Mouse (Mus musculus) thymus, postnatal 25 days (tissue): ENCODE measurements at regions not wholly inside any gene's neighbourhood (a gene's known extent, or its start where the extent isn't known, plus 50 kb on each side); places are given as distances from the start of the nearest gene placed in this dataset.
A peak's percentile ranks its signal among the peaks of the same experiment; 100 is the strongest.
"Not testable (repeated sequence)": the region's sequence is repeated elsewhere in the genome, so short reads cannot be mapped to it uniquely, and the experiment has no call there.

Source experiments
- DNase-seq: peaks from one replicate; pipeline ENCODE4 v3.0.0; 2022

GRCm38 (mm10) chr11:24297763-24298162, 219.9 kb downstream of the Bcl11a start:
- no peak for DNase-seq

DNA sequence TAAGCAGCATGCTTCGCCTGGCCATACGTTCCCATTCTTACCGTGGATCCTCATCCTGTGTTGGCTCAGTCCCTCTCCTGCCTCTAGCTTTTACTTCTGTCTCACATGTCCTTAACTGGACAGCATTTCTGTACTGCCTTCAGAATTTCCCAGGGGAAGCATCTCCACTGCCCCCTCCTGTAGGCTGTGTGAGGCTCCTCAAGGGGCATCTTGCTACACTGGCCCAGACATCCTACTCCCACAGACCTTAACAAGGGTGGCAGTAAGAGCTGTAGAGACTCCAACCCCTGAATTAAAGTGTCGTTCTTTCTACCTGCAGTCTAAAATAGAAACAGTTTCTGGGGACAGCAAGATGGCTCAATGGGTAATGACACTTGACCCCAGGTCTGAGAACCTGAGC, 222.5 kb downstream of the Bcl11a start:
- no peak for DNase-seq

DNA sequence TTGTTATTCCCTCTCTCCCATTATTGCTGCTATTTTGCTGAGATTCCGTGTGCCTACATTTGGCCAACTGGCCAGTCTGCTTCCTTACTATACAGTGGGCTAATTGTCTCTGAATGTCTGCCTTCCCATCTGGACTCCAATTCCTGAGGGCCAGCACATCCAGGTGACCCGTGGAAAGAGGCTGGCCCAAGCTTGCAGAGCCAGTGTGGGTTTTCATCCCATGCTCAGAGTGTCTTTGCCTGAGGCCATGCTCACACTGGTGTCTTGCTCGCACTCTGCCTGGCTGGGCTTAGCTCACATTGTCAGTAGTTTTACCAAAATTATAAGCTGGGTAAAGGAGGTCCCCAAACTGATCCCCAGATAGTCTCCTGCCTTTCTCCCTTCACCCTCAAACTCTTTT, 223.3 kb downstream of the Bcl11a start:
- no peak for DNase-seq

- no peak for DNase-seq
Measured at GRCm38 (mm10) chr11:24305145-24305553, 227.3 kb downstream of the Bcl11a start.

- DNase-seq, result no peak
Measured at GRCm38 (mm10) chr11:24305691-24306090, 227.8 kb downstream of the Bcl11a start.

GRCm38 (mm10) chr11:24306101-24306500, 228.2 kb downstream of the Bcl11a start:
- DNase-seq, result no peak

- no peak for DNase-seq
Measured at GRCm38 (mm10) chr11:24307601-24308252, 229.9 kb downstream of the Bcl11a start.

DNA sequence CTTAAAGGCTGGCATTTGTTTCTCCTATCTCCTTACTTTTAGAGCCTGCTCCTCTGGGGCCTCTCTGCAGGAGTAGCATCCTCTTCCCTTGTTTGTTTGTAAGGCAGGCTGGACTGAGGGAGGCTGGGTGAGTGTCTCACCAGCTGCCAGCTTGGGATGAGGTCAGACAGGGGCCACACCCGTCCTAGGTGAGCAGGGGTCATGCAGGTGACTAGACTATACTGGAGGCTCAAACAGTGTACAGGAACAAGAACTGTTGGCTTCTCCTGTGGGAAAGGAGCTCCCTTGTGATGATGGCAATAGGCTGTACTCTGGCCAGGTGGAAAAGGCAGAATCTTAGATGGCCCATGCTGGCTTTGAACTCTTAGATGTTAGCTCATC, 230.4 kb downstream of the Bcl11a start:
- DNase-seq, result no peak

GRCm38 (mm10) chr11:24314046-24314445, 236.2 kb downstream of the Bcl11a start:
- no peak for DNase-seq

DNA sequence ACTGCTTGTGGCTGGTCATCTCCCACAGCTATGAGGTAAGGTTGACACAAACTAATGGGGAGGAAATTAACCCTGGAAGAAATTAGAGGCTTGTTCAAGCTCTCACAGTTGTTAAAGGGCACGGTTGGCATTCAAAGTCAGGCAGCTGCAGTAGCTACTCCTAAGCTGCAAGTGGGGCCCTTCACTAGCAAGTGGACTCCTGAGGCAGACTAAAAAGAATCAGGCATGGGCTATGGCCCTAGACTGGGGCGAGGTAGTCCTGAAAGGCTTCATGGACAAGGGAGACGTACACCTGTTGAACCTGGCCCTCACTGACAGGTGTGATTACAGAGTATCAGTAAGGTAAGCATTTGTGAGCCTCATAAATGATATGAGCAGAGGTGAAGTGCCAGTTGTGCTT, 237.7 kb downstream of the Bcl11a start:
- DNase-seq, result no peak

- DNase-seq, result no peak
Measured at GRCm38 (mm10) chr11:24316198-24316597, 238.3 kb downstream of the Bcl11a start.

DNA sequence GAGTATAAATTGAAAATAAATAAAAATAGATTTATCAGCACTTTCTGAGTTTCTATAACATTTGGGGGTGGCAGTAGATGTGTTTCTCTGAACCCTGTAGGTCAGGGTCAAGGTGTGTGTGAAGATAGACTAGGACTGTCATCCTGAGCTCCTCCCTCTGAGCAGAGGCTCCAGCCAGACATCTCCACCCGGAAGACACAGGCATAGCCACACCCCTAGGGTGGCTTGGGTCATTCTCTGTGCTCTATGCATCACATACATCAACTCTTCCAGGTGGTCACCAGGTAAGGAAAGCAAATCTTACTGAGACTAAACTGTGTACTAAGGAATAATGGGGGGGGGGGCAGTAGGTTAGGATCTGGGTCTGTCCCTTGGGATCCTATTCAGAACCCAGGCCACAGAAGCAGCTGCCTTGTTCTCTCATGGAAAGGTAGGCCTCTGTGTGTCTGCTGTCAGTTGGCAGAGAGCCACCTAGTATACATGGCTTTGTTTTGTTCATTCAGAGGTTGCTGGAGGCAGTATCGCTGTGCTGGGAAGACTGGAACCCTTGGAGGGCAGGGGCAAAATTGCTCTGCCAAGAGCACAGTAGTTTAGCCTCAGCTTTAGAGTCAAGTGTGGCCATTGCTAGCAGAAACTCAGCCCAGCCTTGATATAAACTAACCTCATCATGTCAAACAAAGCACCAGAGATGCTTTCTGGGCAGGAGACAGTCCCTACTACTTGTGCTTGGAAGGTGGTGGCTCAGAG, 240.3 kb downstream of the Bcl11a start:
- no peak for DNase-seq

GRCm38 (mm10) chr11:24319222-24319621, 241.4 kb downstream of the Bcl11a start:
- no peak for DNase-seq

DNA sequence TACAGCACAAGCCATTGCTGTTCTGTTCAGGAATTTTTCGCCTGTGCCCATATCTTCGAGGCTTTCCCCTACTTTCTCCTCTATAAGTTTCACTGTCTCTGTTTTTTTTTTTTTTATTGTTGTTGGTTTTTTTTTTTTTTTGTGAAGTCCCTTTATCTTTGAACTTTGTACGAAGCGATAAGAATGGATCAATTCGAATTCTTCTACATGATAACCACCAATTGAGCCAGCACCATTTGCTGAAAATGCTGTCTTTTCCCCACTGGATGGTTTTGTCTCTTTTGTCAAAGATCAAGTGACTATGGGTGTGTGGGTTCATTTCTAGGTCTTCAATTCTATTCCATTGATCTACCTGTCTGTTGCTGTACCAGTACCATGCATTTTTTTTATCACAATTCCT, 244.6 kb downstream of the Bcl11a start:
- DNase-seq, result not testable (repeated sequence)

- no peak for DNase-seq
Measured at GRCm38 (mm10) chr11:24328481-24328880, 250.6 kb downstream of the Bcl11a start.

DNA sequence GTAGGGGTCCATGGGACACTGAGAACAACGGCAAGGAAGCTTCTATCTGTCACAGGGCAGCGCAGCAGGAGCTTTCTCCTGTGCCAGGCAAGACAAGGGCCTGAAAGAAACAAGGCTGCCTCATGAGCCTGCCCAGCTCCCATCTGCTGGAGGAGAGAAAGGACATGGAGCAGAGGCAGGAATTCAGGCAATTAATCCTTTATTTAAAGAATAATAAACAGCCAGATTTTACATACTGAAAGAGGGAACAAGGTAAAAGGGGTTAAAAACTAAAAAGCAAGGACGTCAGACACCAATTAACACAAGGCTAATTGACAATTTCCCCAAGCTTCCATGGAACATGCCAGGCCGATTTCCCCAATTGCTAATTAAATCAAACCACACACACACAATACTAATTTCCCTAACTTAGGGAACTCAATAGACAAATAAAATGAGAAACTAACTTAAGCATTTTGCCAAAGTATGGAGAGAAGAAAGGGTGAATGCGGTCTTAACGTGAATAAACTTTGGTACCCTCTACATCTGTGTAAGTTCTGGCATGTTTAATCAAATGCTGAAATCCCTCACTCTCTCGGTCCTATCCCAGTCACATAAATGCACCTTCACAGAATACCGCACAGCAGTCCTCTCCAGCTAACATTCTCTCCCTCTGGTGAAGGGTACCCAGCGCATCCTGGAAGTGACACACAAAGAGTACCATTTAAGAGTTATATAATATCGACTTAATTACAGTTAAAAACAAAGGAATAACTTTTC, 252.7 kb downstream of the Bcl11a start:
- no peak for DNase-seq

GRCm38 (mm10) chr11:24332241-24332640, 254.4 kb downstream of the Bcl11a start:
- peak; percentile 2 for DNase-seq

DNA sequence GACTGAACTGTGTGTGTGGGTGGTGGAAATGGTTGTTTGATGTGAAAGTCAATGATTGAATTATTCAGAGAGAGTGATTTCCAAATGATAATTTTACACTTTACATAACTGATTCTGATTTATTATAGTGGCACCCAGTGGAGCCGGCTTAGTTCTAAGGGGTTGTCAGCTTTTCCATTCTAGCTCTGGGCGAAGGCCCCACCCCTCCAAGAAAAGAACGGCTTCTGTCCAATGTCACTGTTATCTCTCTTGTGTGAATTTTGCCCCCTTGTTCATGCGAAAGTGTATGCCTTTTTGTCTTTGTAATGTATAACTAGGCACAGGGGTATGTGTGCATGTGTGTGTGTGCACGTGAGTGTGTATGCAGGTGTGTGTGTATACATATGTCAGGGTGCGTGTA, 255.3 kb downstream of the Bcl11a start:
- DNase-seq, result no peak

GRCm38 (mm10) chr11:24335256-24335655, 257.4 kb downstream of the Bcl11a start:
- DNase-seq, result no peak

- DNase-seq, result no peak
Measured at GRCm38 (mm10) chr11:24338111-24338510, 260.3 kb downstream of the Bcl11a start.

DNA sequence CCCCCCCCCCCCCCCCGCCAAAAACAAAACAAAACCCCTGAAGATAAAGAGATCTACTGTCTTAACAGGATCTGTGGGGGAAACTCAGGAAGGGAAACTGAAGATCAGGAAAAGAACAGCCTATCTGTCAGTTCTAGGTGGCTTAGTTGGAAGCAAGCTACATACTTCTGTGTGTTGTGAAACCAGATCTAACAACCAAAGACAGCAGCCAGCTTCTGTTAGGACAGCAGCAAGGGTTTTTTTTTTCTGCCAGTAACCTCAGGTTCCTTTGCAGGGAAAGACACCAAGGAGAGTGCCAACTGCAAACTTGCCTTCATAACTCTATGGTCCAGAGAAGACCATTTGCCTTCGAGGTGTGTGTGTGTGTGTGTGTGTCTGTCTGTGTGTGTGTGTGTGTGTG, 261.2 kb downstream of the Bcl11a start:
- DNase-seq, result no peak

DNA sequence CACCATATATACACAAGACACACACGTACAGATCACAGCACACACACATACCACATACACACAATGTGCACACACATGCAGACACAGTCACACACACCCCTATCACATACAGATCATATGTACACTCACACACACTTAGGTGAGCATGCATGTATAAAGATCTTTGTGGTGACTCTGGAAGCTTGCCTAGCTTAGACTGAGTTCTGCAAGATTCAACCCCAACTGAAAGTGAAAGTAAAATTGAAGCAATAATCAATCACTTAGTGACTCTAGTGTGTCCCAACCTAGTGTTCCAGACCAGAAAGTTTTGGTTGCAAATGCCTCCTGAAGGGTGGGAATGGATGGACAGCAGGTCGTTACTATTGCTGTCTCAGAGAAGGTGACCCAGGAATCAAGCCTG, 262.8 kb downstream of the Bcl11a start:
- DNase-seq, result no peak

- DNase-seq, result no peak
Measured at GRCm38 (mm10) chr11:24341650-24342049, 263.8 kb downstream of the Bcl11a start.

GRCm38 (mm10) chr11:24342176-24342575, 264.3 kb downstream of the Bcl11a start:
- DNase-seq, result no peak
